ENCODE assay signal across 28 mouse cellular contexts in the genomic region with DNA sequence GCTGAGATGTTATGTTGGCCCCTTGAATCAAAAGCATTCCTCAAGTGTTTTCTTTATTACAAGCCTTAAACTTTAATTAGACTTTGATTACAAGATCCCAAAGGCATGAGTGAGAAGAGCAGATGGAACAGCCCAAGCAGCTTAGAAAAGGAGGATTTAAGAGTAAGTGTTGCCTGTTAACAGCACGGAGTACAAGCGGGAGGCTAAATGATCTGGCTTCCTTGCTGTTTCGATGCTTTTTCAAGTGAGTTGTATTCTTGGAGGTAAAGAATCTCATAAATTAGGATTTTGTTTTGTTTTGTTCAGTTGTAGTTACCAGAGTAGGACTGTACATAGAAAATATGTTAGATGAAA.
DNase-seq lines count a peak whose midpoint lies in the region; ATAC-seq and TF ChIP-seq lines count a peak whose summit lies in the region.
"Had no signal": no experiment of that assay in that cellular context is flagged by ENCODE, and none has a peak within 500 bp of the region (broad histone marks: within the 10 kb centered on the region; RNA-seq: fewer than 3 reads in every experiment).

No protein-coding gene starts in this region.

- no peaks in the 10 kb centered on the region for H3K27me3 ChIP-seq in kidney, postnatal 0 days (ENCODE audit: insufficient read depth, low read length)
- no peaks in the 10 kb centered on the region for H3K27me3 ChIP-seq in neural tube, embryonic 15.5 days (replicated peaks)
- H3K27me3 ChIP-seq: CH12.LX; embryonic facial prominence, embryonic 12.5 days; embryonic facial prominence, embryonic 15.5 days; heart, embryonic 12.5 days; heart, embryonic 15.5 days; hindbrain, embryonic 13.5 days had no signal

- no peak for DNase-seq in frontal cortex, adult 2 months (ENCODE audit: extremely low spot score in 1 of 2, low spot score in 1 of 2)
- DNase-seq in kidney, postnatal 0 days (ENCODE audit: low spot score): peak; percentile 80
- DNase-seq in kidney, postnatal 10 days: no peak
- no peak for DNase-seq in neural tube, embryonic 10.5 days (ENCODE audit: extremely low spot score, low spot score)
- DNase-seq in brain, adult 2 months (ENCODE audit: low read depth, low spot score): peak; percentile 41
- DNase-seq in spleen, postnatal 4 days (ENCODE audit: low spot score in 2 of 2): no peak
- DNase-seq: adrenal gland, adult 2 months; adrenal gland, postnatal 14 days; B cell, adult 2 months; cerebellum, adult 18-20 months; cerebellum, adult 9-10 months; cerebellum, postnatal 14 days; gastrocnemius, postnatal 25 days; heart, adult 18-20 months; heart, postnatal 10 days; heart, postnatal 36 days had no signal

- H3K4me1 ChIP-seq in kidney, postnatal 0 days (replicated peaks; ENCODE audit: insufficient read depth, low read length): 0 out of 2 replicates have a peak, but pooled peaks cover 3% of the 10 kb centered on the region
- H3K4me1 ChIP-seq in neural tube, embryonic 15.5 days: peaks cover 10% of the 10 kb centered on the region

- WGBS in kidney, postnatal 0 days: 62% methylated on average over 3 of the region's 3 CpGs
- WGBS in neural tube, embryonic 15.5 days: 81% methylated on average over 3 of the region's 3 CpGs

- no peak overlapping the region for H3K4me3 ChIP-seq in kidney, postnatal 0 days (replicated peaks; ENCODE audit: low read depth, low read length)
- H3K4me3 ChIP-seq in neural tube, embryonic 15.5 days (replicated peaks): no peak overlapping the region
- H3K4me3 ChIP-seq: embryonic facial prominence, embryonic 12.5 days; embryonic facial prominence, embryonic 15.5 days; heart, embryonic 12.5 days; heart, embryonic 15.5 days; hindbrain, embryonic 10.5 days; hindbrain, embryonic 13.5 days had no signal

- no peak overlapping the region for H3K27ac ChIP-seq in kidney, postnatal 0 days
- no peak overlapping the region for H3K27ac ChIP-seq in neural tube, embryonic 15.5 days (replicated peaks)
- H3K27ac ChIP-seq: embryonic facial prominence, embryonic 12.5 days; embryonic facial prominence, embryonic 15.5 days; heart, embryonic 15.5 days; hindbrain, embryonic 10.5 days; hindbrain, embryonic 13.5 days had no signal

- peak; percentile 74 for ATAC-seq in frontal cortex, adult (ENCODE audit: low TSS enrichment)
- no peak for ATAC-seq in kidney, postnatal 0 days (replicated peaks; ENCODE audit: low FRiP score, low read depth)
- peak; percentile 55; the same call in 1 of the 2 replicates for ATAC-seq in neural tube, embryonic 15.5 days (ENCODE audit: low FRiP score)
- ATAC-seq: forebrain, embryonic 14.5 days; hindbrain, embryonic 16.5 days had no signal

- no peak overlapping the region for H3K4me2 ChIP-seq in kidney, postnatal 0 days (ENCODE audit: low read length)
- H3K4me2 ChIP-seq in neural tube, embryonic 15.5 days: no peak overlapping the region
- H3K4me2 ChIP-seq: embryonic facial prominence, embryonic 12.5 days; embryonic facial prominence, embryonic 15.5 days; heart, embryonic 12.5 days; heart, embryonic 15.5 days; hindbrain, embryonic 13.5 days had no signal

- TF ChIP-seq CTCF in kidney, postnatal 0 days (IDR thresholded peaks at IDR 0.05; ENCODE audit: low read depth): no peak

- H3K36me3 ChIP-seq in kidney, postnatal 0 days (ENCODE audit: insufficient read depth, low read length): no peaks in the 10 kb centered on the region
- H3K36me3 ChIP-seq in neural tube, embryonic 15.5 days: no peaks in the 10 kb centered on the region
- H3K36me3 ChIP-seq: embryonic facial prominence, embryonic 12.5 days; embryonic facial prominence, embryonic 15.5 days; G1E; heart, embryonic 12.5 days; heart, embryonic 15.5 days; hindbrain, embryonic 10.5 days; hindbrain, embryonic 13.5 days had no signal

- H3K9me3 ChIP-seq in kidney, postnatal 0 days (replicated peaks; ENCODE audit: low read length): no peaks in the 10 kb centered on the region
- no peaks in the 10 kb centered on the region for H3K9me3 ChIP-seq in neural tube, embryonic 15.5 days (replicated peaks)
- H3K9me3 ChIP-seq: embryonic facial prominence, embryonic 12.5 days; embryonic facial prominence, embryonic 15.5 days; G1E; heart, embryonic 12.5 days; heart, embryonic 15.5 days; hindbrain, embryonic 10.5 days; hindbrain, embryonic 13.5 days had no signal

- H3K9ac ChIP-seq in kidney, postnatal 0 days (ENCODE audit: low read depth, low read length): no peak overlapping the region
- H3K9ac ChIP-seq in neural tube, embryonic 15.5 days (replicated peaks): no peak overlapping the region
- H3K9ac ChIP-seq: embryonic facial prominence, embryonic 12.5 days; embryonic facial prominence, embryonic 15.5 days; heart, embryonic 12.5 days; heart, embryonic 15.5 days; hindbrain, embryonic 13.5 days had no signal

Comparison
In these comparisons a context has a peak if more than half of its experiments do, and no peak if none do; other contexts are left out.
1. DNase-seq: peak in kidney, postnatal 0 days (single experiment) and brain, adult 2 months (single experiment); none in frontal cortex, adult 2 months (0 of 2), kidney, postnatal 10 days (single experiment), neural tube, embryonic 10.5 days (single experiment) and spleen, postnatal 4 days (0 of 2).